Mouse (Mus musculus): Measurements from ENCODE around the gene Dtnb.
"Not testable (repeated sequence)": the region's sequence is repeated elsewhere in the genome, so short reads cannot be mapped to it uniquely, and the experiment has no call there.

Gene Dtnb

DNA sequence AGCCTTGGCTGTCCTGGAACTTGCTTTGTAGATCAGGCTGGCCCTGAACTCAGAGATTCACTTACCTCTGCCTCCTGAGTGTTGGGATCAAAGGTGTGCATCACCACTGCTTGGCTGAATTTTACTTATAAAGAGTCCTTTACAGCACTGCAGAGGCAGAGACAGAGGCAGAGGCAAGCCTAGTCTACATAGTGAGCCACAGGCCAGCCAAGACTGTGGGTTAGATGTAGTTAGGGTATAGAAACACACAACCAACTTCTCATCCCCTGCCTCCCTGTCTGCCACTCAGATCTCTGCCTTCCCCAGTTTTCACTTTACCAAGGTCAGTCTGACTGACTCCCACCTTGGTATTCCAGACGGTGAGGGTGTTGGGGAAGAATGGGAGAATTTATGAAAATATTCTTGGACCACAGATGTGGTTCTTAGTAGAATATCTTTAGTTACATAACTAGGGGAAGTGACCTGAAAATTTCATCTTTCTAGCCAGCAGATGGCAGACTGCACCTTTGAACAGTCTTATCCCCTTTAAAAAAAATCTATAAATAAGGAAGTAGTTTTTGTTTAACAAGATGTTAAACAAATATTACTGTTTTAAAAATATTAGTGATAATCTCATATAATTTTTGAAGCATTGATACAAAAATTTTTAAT, 88.9 kb downstream of the Dtnb start:
- peak; percentile 8 for DNase-seq (ENCODE audit: low spot score)

DNA sequence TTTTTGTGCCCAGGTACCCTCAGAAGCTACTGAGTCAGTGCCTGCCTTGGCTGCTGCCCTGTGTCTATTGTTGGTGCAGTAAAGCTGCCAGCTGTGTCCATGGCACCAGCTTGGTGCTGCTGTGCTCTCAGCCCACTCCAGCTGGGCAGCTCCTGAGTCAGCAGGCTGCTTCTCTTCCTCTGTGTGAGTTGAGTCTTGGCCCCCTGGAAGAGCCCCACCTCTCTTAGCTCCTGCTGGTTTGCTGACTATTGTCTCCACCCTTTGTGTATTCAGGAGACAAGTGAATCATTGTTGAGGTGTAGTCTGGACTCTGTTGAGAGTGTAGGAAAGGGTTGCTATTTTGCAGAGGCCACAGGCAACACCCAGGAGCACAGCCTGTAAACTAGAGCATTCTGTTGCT, 90.5 kb downstream of the Dtnb start:
- no peak for DNase-seq (ENCODE audit: low spot score)

DNA sequence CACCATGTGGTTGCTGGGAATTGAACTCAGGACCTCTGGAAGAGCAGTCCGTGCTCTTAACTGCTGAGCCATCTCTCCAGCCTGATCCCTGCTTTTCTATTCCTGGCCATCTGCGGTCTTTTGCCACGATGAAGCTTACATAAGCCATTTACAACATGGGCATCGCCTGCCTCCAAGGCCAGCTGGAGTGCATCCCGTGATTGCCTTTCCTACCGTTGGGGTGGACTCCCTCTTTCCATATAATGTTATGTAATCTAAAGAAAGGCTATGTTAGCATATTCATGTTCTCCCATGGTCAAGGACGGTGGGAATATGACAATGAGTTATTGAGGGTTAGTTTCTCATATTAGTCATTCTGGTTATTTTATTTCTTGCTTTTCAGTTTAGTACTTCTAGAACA, 91.2 kb downstream of the Dtnb start:
- DNase-seq (ENCODE audit: low spot score) = no peak

DNA sequence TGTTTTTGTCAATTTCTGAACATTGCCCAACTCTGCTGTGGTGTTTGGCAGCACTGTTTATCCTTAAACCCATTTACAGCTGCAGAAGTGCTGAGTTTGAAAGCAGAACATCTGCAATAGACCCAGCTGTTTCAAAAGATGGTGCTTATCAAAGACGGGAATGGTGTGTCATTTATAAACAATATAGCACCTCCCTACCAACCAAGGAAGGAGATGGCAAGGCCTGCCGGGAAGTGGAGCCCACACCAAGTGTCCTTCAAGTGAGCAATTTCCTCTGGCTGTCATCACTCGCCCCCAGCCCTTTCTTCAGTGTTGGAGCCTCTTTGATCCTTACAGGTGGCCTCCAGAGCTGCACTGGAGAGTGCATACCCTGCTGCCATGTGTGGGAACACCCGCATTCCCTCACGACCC, 97.8 kb downstream of the Dtnb start:
- DNase-seq (ENCODE audit: low spot score) = no peak

DNA sequence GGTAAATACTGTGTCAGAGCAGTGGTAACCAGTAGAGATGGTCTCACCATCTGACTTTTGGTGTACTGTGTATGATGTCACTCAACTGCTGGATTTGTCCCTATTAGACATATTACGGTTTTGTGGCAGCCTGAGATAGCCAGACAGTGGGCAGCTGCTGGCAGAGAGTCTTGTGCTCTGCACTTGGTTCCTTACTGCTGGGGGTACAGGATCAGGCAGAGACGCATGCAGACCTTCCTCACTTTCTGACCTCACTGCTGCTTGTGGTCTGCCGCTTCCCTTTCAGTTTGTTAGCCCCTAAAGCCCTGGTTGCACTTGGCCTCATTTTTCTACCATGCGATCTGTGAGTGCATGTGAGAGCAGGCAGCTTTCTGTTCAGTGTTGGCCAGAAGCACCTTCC, 98.9 kb downstream of the Dtnb start:
- DNase-seq (ENCODE audit: low spot score) = no peak

DNA sequence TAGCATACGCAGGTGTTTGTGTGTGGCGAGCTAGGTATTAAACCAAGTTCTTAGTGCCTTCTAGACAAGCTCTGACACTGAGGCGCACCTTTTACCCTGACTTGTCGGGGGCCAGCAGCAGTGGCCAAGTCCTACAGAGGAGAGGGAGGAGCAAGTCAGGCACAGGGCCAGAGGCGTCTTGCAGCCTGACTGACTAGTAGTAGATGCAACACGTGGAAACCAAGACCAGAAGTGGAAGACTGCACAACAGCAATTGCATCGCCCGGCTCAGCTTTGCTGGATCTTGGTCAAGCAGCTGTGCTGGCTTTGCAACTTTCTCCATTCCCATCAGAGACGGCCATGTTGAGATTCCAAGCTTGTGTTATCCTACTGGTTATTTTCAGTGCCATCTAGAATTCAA, 100.6 kb downstream of the Dtnb start:
- DNase-seq (ENCODE audit: low spot score) = no peak

DNA sequence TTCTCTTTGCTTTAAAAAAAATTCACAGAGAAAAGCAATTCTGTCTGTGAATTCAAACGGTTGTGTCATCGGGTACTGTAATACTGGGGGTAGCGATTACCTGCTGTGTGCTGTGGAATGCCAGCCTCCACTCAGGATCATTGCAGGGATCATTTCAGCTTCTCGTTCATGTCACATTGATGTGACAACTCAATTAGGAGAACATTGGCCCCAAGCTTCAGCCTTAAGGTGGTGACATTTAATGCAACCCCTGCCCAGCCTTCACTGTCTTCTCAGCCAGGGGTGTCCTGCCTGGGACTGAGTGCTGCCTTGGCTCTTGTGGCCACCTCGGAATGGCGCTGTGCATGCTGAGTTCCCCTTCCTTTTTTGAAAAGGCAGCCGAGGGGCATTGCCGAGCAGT, 101.7 kb downstream of the Dtnb start:
- no peak for DNase-seq (ENCODE audit: low spot score)

DNA sequence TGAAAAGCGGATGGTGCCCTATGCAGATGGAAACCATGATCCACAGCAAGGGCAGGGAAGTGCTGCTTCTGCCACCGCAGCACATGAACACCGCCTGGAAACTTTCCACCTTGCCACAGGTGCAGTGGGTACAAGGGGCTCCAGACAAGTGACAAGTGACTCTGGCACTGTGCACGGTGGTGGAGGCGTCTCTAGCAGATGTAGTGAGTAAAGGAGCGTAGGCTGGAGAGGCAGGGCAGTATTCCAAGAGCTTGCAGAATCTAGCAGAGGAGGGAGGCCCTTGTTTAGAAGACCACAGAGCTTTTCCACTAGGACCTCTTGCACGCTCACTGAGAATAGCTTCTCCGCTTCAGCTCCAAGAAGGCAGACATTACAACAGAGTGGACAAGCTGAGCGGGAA, 102.7 kb downstream of the Dtnb start:
- no peak for DNase-seq (ENCODE audit: low spot score)

DNA sequence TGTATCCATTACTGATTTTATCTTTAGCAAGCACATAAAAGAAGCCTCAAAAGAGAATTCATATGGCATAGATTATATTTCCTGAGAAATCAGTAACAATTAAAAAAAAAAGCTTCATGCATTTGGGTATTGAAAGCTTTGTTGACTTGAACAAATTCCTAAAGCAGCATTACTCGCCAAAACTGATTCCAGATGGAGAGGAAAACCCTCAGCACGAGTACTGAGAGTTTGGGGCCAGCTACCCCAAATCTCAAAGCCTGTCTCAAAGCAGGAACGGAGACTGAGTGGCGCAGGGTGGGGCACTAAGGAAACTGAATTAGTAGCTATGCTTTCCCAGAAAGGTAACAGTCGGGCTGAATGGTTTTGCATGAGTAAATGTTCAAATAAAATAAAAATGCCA, 108.5 kb downstream of the Dtnb start:
- DNase-seq (ENCODE audit: low spot score) = no peak

DNA sequence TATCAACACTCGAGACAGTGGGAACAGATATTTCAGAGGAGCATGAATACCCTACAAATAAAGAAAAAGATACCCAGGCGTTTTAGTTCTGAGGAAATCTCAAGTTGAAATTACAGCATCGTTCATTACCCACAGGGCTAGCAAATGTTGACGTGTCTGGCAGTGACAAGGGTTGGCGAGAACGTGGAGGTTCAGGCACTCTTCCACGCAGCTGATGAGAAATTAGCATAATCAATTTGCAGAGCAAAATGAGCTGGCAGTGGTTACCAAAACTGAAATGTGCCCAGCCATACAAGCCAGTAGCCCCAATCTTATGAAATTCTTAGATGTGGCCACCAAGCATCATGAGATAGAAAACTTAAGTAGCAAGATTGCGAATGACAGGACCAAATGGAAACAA, 110.9 kb downstream of the Dtnb start:
- no peak for DNase-seq (ENCODE audit: low spot score)

DNA sequence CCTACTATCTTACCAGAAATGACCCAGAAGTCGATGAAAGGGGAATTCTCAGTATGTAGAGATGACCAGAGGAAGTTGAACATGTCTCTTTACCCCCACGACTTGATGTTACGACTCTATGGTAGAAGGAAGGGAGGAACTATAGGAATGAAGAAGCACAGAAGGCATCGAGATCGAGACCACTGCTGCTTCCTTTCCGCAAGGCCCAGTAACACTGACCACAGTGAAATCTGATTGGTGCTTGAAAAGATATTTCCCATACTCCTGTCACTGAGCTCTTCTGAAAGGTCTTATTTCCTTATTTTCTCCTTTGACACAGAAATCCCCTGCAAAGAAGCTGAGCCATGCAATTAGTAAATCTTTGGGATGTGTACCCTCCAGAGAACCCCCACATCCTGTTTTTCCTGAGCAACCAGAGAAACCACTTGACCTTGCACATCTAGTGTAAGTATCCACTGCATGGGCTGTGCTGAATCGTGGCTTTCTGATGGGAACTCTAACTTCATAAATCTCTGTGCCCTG, 114.3 kb downstream of the Dtnb start:
- no peak for DNase-seq (ENCODE audit: low spot score)

DNA sequence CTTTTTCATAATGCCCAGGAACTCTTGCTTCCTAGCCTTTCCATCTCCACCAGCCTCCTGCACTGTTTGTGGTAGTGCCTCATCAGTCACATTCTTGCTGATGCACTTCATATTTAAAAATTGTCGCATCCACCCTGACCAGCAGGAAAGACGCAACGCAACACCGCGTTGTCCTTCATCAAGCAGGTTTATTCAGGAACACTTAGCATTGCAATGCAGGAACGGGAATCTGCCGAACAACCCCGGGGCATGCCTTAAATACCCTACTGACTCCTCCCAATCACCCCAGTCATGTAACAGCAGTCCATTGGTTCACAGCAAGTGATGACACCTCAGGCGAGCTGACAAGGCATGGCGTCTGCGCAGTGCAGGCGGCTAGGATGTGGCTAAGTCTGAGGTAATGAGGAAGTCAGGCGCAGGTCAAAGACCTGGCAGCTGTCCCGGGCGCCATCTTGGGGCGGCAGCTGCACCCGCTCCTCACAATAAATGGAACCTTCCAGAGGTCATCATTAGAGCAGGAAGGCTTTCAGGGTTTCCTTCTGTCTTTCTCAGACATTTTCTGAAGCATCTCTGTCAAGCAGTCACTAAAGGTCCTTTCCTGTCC, 118.8 kb downstream of the Dtnb start:
- not testable (repeated sequence) for DNase-seq (ENCODE audit: low spot score)

DNA sequence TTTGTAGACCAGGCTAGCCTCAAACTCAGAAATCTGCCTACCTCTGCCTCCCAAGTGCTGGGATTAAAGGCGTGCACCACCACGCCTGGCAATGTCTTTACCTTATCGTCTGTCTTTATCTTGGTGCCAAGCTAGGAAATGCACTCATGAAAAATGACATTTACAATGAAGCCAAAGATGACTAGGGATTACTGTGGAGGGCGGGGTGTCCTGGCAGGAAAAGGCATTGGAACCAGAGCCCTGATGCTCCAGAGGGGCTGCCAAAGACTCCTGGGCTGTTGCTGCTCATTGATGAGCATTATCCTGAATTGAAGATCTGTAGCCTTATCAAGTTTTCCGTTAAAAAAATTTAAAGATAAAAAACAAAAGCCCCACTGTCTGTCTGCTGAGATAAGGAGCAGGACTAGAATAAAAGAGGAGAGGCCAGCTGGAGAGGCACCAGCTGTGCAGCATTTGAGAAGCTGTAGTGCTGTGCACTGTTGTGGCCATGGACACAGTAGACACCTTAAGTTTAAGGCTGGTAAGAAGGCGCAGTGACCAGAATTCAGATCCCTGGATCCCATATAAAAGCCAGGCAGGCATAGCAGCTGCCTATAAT, 120.7 kb downstream of the Dtnb start:
- no peak for DNase-seq (ENCODE audit: low spot score)

DNA sequence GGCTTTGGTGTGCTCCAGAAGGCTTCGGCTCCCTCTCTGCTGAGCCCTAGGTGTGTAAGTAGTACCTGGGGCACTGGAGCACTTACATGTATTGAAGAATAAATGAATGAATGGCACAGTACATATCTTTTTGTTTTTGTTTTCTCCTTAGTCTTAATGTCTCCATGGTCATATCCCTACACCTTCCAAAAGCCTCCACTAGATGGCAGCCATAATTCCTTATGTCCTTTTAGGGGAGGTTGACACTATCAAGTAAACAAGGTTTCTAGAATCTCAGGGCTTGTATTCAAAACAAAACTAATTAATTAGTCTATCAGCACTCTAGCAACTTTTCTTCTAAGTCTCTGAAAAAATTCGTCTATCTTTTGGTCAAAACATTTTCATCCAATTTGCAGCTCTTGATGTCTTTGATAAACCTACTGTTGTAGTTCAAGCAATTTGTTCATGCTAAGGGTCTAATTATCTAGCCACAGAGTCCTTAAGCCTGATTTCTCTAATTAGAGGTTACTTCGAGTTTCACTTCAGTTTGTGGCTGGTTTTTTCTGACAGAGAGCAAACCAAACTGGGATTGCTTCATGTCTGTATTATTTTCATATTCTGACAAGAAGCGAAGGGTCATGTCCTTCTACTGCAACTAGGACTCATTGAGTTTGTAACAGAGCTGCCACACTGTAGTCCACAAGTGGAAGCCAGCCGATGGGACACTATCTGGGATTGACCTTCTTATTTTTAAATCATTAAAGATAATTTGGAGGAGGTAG, 123.7 kb downstream of the Dtnb start:
- peak; percentile 32 for DNase-seq (ENCODE audit: low spot score)

DNA sequence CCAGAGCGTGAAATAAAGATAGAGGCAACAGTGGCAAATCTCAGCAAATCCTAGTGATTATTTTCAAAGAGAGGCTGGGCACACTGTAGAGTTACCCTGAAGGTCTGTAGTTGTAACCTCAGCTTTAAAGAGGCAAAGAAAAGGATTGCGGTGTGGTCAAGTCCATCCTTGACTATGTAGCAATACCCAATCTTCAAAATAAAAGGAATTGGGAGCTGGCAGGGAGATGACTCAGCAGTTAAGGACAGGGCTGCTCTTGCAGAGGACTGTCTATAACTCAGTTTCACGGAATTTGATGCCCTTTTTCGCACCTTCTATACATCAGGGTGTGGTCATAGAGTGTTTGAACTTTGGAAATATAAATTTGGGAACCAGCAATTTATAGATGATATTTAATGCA, 128.3 kb downstream of the Dtnb start:
- no peak for DNase-seq (ENCODE audit: low spot score)

DNA sequence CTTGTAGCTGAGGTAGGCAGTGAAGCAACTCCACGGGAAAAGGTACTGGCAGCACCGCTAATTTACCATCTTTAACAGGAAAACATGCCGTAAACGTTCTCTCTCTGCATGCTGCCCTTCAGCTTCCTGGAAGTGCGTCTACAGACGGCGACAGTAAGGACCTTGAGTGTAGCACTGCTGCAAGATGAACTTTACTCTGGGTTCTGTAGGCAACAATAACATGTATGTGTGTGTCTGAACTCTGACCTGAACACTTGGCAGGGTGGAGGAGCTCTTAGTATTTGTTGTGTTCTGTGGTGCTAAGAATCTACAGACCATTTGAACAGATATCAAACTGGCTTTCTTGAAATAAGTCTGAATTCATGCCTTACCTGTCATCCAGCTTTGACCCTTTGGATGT, 130.7 kb downstream of the Dtnb start:
- no peak for DNase-seq (ENCODE audit: low spot score)

DNA sequence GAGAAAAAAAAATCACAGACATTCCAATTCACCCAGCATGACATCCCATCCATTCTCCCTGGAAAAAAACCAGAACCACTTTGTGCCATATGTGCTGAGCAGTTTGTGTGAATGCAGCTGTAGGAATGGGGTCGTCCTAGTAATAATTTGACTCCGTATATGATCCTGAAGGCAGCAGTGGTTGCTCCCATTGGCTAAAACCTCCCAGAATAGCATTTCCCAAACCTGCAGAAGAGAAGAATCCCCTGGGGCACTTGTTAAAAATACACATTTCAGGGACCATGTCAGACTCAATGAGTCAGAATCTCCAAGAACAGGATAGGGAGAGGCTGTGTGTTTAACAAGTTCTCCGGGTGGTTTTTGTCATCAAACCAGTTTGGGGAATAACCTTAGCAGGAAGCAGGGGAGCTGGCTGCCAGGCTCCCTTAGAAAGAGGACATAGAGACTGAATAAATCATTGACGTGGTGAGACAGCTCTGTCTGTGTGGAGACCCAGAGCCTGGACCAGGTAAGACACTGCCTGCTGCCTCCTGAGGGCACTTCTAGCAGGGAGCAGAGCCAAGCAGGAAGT, 147.1 kb downstream of the Dtnb start:
- DNase-seq (ENCODE audit: low spot score) = no peak

DNA sequence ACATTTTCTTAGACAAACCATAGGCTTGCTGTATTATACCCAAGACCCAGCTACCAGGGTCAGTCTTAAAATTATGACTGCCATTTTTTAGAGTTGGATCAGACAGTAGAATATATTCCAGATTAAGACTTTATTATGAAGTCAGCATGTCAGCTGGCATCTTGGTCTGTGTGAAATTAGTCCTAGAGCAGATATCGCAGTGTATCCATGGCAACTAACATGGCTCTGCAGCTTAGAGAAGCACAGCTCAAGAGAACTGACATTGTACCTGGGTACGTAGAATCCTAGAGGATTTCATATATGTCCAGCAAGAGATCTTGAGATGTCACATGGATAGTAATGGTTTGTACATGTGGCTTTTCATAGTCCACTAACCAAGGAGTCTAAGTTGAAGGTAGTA, 148.3 kb downstream of the Dtnb start:
- DNase-seq (ENCODE audit: low spot score) = no peak

DNA sequence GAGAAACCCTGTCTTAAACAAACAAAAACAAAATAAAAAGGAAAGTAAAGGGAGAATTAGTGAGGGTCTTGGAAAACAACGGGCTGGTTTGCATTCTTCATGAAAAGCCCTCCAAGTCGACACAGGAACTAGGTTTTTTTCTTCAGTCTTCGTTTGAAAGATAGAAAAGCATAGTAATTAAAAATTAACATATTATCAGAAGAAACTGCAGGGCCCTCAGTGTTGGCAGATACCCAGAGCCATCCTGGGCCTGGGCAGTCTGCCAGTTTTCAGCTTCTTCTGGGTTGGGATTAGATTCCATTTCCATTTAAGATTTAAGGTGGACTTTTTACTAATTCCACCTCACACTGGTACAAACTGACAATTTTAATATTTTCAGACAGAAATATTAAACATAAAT, 151.6 kb downstream of the Dtnb start:
- no peak for DNase-seq (ENCODE audit: low spot score)

DNA sequence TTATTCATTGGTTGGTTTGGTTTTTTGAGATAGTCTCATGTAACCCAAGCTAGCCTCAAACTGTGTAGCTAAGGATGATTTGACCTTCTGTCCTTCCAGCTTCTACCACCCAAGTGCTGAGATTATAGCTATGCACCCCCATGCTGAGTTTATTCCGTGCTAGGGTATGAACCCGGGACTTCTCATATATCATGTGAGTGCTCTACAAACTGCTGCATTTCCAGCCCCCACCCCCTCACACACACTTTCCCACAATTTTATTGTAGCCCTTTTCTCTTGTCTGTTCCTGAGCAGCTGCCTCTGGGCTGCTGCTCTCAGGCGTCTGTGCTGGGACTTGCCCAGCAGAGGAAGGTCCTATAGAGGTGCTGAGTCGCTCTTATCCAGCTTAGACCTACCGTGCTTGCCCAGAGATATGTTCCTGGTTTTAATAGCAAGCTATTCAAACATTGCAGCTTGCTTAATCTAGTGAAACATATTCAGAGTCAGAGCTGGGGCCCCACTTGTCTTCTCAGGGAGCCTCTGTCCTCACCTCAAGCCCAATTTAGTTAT, 152.7 kb downstream of the Dtnb start:
- no peak for DNase-seq (ENCODE audit: low spot score)

DNA sequence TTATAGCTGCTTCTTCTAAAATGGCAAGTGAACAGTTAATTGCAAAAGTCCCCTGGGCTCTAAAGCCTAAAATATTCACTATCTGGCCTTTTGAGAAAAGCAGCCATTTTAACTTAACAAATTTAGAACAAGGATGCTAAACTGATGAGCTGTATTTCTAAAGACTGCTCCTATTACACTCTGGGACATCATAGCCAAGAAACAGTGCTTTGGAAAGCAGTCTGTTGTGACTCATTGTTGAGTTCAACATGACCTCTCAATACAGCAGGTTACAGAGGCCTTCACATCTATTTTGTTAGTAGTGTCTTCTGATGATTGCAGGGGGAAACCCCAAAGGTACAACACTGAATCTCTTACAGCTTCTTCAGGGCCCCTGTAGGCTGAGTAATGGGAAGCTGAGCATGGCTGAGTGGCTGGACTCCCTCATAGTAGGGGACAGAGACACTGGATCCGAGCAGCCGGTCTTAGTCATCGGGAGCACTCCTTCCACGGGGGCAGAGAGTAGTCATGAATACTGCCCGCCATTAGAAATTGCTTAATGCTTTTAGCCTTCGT, 157.4 kb downstream of the Dtnb start:
- no peak for DNase-seq (ENCODE audit: low spot score)
